Mouse (Mus musculus) neutrophil, adult 5-6 weeks (primary cell): ENCODE data around the gene Csrp2. TPM values are rescaled to one million over a fixed set of nuclear protein-coding genes. Genes with fewer than 3 reads are reported as not detected.

Experiments
- ATAC-seq: fragments of 151-379, 151-347 bp; 2 replicates; pipeline ENCODE4 v1.8.0; 2017; ENCODE audit warnings: mild to moderate bottlenecking, moderate TSS enrichment; ENCODE audit not compliant: insufficient number of reproducible peaks, poor library complexity, low FRiP score, severe bottlenecking; ENCODE audit errors: extremely low read depth
- total RNA-seq: library from RNA; stranded (forward); fragments of 200-1000 nt; gene quantifications from 2 replicates; pipeline ENCODE4 v1.2.3, GENCODE M21; 2017

The Csrp2 gene
- total RNA-seq, 1 experiment from 2014 or later = 24.8 TPM

- ATAC-seq = no peak
Measured at GRCm38 (mm10) chr10:110929756-110930155, 10.2 kb downstream of the Csrp2 start.

GRCm38 (mm10) chr10:110931161-110931912 lies 11.7 kb downstream of the Csrp2 start:
- ATAC-seq = no peak

GRCm38 (mm10) chr10:110931913-110932560 lies 12.4 kb downstream of the Csrp2 start:
- ATAC-seq = peak; percentile 88

GRCm38 (mm10) chr10:110933584-110933983 lies 14.0 kb downstream of the Csrp2 start:
- no peak for ATAC-seq

GRCm38 (mm10) chr10:110935081-110935480 lies 15.5 kb downstream of the Csrp2 start:
- ATAC-seq = no peak

- no peak for ATAC-seq
Measured at GRCm38 (mm10) chr10:110935669-110936068, 16.1 kb downstream of the Csrp2 start.

GRCm38 (mm10) chr10:110938361-110938760 lies 18.8 kb downstream of the Csrp2 start:
- ATAC-seq = no peak

- ATAC-seq = no peak
Measured at GRCm38 (mm10) chr10:110938841-110939549, 19.4 kb downstream of the Csrp2 start.

GRCm38 (mm10) chr10:110939717-110940116 lies 20.1 kb downstream of the Csrp2 start:
- ATAC-seq = no peak

- ATAC-seq = no peak
Measured at GRCm38 (mm10) chr10:110940740-110941398, 21.3 kb downstream of the Csrp2 start.

GRCm38 (mm10) chr10:110941968-110942367 lies 22.4 kb downstream of the Csrp2 start:
- no peak for ATAC-seq

- ATAC-seq = no peak
Measured at GRCm38 (mm10) chr10:110942806-110943205, 23.2 kb downstream of the Csrp2 start.

GRCm38 (mm10) chr10:110944175-110944574 lies 24.6 kb downstream of the Csrp2 start:
- ATAC-seq = no peak

GRCm38 (mm10) chr10:110945966-110946365 lies 26.4 kb downstream of the Csrp2 start:
- 0 out of 2 replicates have a peak, but pooled peaks have one; percentile 16 for ATAC-seq

- ATAC-seq = no peak
Measured at GRCm38 (mm10) chr10:110947574-110947973, 28.0 kb downstream of the Csrp2 start.

- ATAC-seq = no peak
Measured at GRCm38 (mm10) chr10:110951112-110951511, 31.5 kb downstream of the Csrp2 start.

- ATAC-seq = no peak
Measured at GRCm38 (mm10) chr10:110951748-110952147, 32.2 kb downstream of the Csrp2 start.

GRCm38 (mm10) chr10:110952271-110952670 lies 32.7 kb downstream of the Csrp2 start:
- no peak for ATAC-seq

- no peak for ATAC-seq
Measured at GRCm38 (mm10) chr10:110952937-110953451, 33.4 kb downstream of the Csrp2 start.
